Mouse (Mus musculus) layer of hippocampus, adult 2 months (tissue): ENCODE results near the gene Smu1. TPM values are rescaled to one million over a fixed set of nuclear protein-coding genes. Genes with fewer than 3 reads are reported as not detected.

Source experiments
- DNase-seq, 2 experiments: peaks; one replicate each; pipeline ENCODE4 v3.0.0; 2022; ENCODE audit warnings: low spot score in 2 of 2
- H3K27ac ChIP-seq: fragments of 200-600 bp; 2 replicates; pipeline ENCODE4 v1.8.1; 2022
- H3K4me3 ChIP-seq: fragments of 200-600 bp; 2 replicates; pipeline ENCODE4 v1.8.1; 2022; ENCODE audit warnings: mild to moderate bottlenecking
- CTCF ChIP-seq: fragments of 200-600 bp; conservative IDR thresholded peaks from 2 replicates; pipeline ENCODE4 v1.8.1; 2022; ENCODE audit warnings: antibody characterized with exemption, mild to moderate bottlenecking, moderate library complexity
- total RNA-seq, 2 experiments: library from RNA; stranded (reverse); gene quantifications; 2 replicates each; pipeline ENCODE4 v1.2.3; 2021

Smu1 gene
- total RNA-seq, 2 experiments from 2014 or later = 51.4 to 52.3 TPM

GRCm38 (mm10) chr4:40783049-40783448 is 25.3 kb upstream of the Smu1 start:
- Histone ChIP-seq H3K27ac (no peak overlapping the region), H3K4me3 (no peak overlapping the region)
- no peak for TF ChIP-seq CTCF
- no peak for DNase-seq

GRCm38 (mm10) chr4:40781797-40782495 is 24.2 kb upstream of the Smu1 start:
- H3K4me3 ChIP-seq = no peak overlapping the region
- DNase-seq = no peak
- no peak overlapping the region for H3K27ac ChIP-seq
- no peak for TF ChIP-seq CTCF

- Histone ChIP-seq H3K27ac (no peak overlapping the region), H3K4me3 (no peak overlapping the region)
- DNase-seq = no peak
- no peak for TF ChIP-seq CTCF
Measured at GRCm38 (mm10) chr4:40781143-40781542, 23.4 kb upstream of the Smu1 start.

GRCm38 (mm10) chr4:40778656-40779055 is 20.9 kb upstream of the Smu1 start:
- peak; percentile 70 for TF ChIP-seq CTCF

GRCm38 (mm10) chr4:40777116-40777515 is 19.4 kb upstream of the Smu1 start:
- Histone ChIP-seq H3K27ac (no peak overlapping the region), H3K4me3 (no peak overlapping the region)
- DNase-seq = no peak
- no peak for TF ChIP-seq CTCF

More at GRCm38 (mm10) chr4:40778656-40779055, 20.9 kb upstream of the Smu1 start:
- Histone ChIP-seq H3K27ac (no peak overlapping the region), H3K4me3 (no peak overlapping the region)
- DNase-seq = peak in 1 of 2 experiments; percentile 26

- no peak for DNase-seq
- no peak overlapping the region for H3K27ac ChIP-seq
- no peak for TF ChIP-seq CTCF
- H3K4me3 ChIP-seq = no peak overlapping the region
Measured at GRCm38 (mm10) chr4:40776416-40776815, 18.7 kb upstream of the Smu1 start.

- Histone ChIP-seq H3K4me3 (no peak overlapping the region), H3K27ac (no peak overlapping the region)
- peak; percentile 84 for TF ChIP-seq CTCF
- DNase-seq = peak in 1 of 2 experiments; percentile 64
Measured at GRCm38 (mm10) chr4:40774279-40775259, 16.8 kb upstream of the Smu1 start.

GRCm38 (mm10) chr4:40759876-40760275 is 2.2 kb upstream of the Smu1 start:
- Histone ChIP-seq H3K27ac (no peak overlapping the region), H3K4me3 (no peak overlapping the region)
- DNase-seq = no peak
- TF ChIP-seq CTCF = no peak

- no peak for TF ChIP-seq CTCF
- Histone ChIP-seq H3K4me3 (peak overlapping the region; percentile 75), H3K27ac (peak overlapping the region; percentile 86)
- DNase-seq = no peak
Measured at GRCm38 (mm10) chr4:40757157-40757779, 455 bp downstream of the Smu1 start.

- no peak for TF ChIP-seq CTCF
- no peak overlapping the region for H3K4me3 ChIP-seq
- no peak for DNase-seq
- H3K27ac ChIP-seq = no peak overlapping the region
Measured at GRCm38 (mm10) chr4:40735351-40735750, 22.4 kb downstream of the Smu1 start.

- no peak for TF ChIP-seq CTCF
- H3K4me3 ChIP-seq = no peak overlapping the region
- no peak overlapping the region for H3K27ac ChIP-seq
- DNase-seq = no peak
Measured at GRCm38 (mm10) chr4:40731262-40731661, 26.5 kb downstream of the Smu1 start.

- no peak for DNase-seq
- H3K27ac ChIP-seq = no peak overlapping the region
- TF ChIP-seq CTCF = peak; percentile 52
- H3K4me3 ChIP-seq = no peak overlapping the region
Measured at GRCm38 (mm10) chr4:40727247-40727646, 30.5 kb downstream of the Smu1 start.

GRCm38 (mm10) chr4:40725554-40725953 is 32.2 kb downstream of the Smu1 start:
- DNase-seq = no peak
- TF ChIP-seq CTCF = no peak
- Histone ChIP-seq H3K4me3 (peak overlapping the region; percentile 100; the same call in 1 of the 2 replicates), H3K27ac (no peak overlapping the region)
